Mouse (Mus musculus): ENCODE results near the gene Rgs10.
"Not testable (repeated sequence)": the region's sequence is repeated elsewhere in the genome, so short reads cannot be mapped to it uniquely, and the experiment has no call there.

Rgs10 gene

GRCm38 (mm10) chr7:128344928-128345653, 73.5 kb downstream of the Rgs10 start:
- DNase-seq (ENCODE audit: low read depth, low spot score), result peak; percentile 63

GRCm38 (mm10) chr7:128344488-128344887, 74.1 kb downstream of the Rgs10 start:
- DNase-seq (ENCODE audit: low read depth, low spot score), result no peak

DNA sequence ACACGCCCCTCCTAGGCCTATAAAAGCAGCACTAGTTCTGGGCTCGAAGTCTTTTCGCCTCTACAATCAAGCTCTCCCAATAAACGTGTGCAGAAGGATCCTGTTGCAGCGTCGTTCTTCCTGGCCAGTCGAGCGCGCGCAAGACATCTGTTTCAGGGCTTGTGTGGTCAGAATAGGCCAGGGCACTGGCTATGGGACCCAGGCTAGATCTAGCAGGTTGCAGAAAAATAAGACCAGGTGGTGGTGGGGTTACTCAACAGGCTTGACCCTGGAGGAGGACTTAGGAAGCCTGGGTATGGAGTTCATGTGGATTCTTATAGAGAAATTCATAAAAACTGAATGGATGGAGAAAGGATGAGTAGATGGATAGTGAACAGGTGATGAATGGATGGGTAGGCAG, 75.9 kb downstream of the Rgs10 start:
- not testable (repeated sequence) for DNase-seq (ENCODE audit: low read depth, low spot score)

DNA sequence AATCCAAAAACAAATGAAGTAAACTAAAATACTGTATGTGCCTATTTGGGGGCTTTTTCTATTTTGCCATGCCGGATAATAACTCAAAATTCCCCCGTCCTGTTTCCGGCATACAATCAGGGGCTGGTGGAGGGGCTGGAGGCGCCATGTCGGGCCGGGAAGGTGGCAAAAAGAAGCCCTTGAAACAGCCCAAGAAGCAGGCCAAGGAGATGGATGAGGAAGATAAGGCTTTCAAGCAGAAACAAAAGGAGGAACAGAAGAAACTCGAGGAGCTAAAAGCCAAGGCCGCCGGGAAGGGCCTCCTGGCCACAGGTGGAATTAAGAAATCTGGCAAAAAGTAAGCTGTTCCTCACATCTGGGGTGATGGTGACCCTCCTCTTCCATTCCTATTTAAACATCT, 78.2 kb downstream of the Rgs10 start:
- not testable (repeated sequence) for DNase-seq (ENCODE audit: low read depth, low spot score)

DNA sequence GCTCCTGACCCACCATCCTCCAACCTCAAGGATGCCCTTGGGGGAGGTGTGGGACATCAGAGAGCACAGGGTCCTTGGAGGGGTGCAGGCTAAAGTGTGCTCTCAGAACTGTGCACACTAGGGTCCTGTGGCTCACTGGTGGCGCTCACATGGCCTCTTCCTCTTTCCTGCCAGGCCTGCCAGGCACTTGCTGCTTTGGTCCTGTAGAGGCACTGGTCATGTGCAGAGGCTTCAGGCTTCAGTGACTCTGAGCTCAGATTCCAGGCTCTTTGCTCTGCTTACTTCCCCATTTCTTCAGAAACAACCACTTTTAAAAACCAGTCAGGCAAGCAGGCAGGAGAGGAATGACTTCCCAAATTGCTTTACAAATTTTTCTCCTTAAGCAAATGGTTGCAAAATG, 85.7 kb downstream of the Rgs10 start:
- DNase-seq (ENCODE audit: low read depth, low spot score), result peak; percentile 77

DNA sequence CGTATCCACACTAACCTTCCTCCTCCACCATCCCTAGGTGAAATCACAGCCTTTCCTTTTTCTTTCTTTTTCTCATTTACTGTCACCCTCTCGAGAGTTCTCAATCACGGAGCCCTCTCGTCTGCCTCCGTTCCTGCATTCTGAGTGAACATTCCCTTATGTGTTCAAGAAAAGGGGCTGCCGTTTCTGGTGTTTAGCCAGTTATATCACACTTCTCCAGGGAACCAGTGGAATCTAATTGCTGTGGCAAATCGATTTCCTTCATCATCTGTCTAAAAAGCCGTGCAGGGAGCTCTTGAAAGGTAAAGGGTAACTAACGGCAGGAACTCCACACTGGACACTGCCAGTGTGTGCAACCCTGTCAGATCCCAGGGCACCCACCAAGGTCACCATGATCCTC, 87.6 kb downstream of the Rgs10 start:
- DNase-seq (ENCODE audit: low read depth, low spot score), result no peak

GRCm38 (mm10) chr7:128324977-128325376, 93.6 kb downstream of the Rgs10 start:
- no peak for DNase-seq (ENCODE audit: low read depth, low spot score)
